ENCODE assay signal across 18 mouse cellular contexts in the genomic region with DNA sequence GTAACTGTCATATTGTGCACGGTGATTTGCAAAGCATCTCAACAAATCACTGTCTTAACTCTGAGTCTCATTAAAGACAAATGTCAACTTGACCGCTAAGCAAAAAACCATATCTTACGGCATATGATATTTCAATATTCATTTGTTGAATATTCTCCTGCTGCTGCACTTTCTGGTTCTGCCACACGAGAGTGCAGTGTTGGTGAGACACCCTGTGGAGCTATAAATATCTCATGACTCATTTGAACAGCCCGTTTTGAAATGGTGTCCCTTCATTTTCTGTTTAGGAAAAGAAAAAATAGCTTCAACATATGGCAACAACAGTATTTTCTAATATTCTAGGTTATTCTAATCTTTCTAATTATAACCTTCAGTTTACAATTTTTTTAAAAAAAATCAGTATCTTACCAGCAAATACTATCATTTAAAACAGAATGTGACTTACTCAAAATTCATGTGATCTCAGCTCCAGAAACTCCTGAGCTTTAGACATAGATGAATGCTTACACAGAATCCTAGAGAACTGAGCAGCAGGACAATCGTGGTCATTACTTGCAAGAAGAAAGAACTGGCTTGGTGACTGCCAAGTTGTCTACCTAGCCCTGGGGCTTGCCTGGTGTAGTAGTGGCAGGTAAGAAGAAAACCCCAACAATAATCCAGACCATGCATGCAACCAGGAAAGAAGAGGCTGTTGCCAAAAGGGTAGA. TPM values are rescaled to one million over a fixed set of nuclear protein-coding genes. Genes with fewer than 3 reads are reported as not detected.
DNase-seq lines count a peak whose midpoint lies in the region; ATAC-seq and TF ChIP-seq lines count a peak whose summit lies in the region.
"Had no signal": no experiment of that assay in that cellular context is flagged by ENCODE, and none has a peak within 500 bp of the region (broad histone marks: within the 10 kb centered on the region; RNA-seq: fewer than 3 reads in every experiment).

No protein-coding gene starts in this region.

- in situ Hi-C loops in Patski (cut with MboI; ENCODE audit: low pct_unique_long_range_greater_than_20kb): no loop called here

- peak; percentile 67 for TF ChIP-seq CTCF in heart, adult 2 months (IDR thresholded peaks at IDR 0.05)
- TF ChIP-seq CTCF in lung, postnatal 0 days (IDR thresholded peaks at IDR 0.05): peak; percentile 39
- peak; percentile 48 for TF ChIP-seq CTCF in Patski (IDR thresholded peaks at IDR 0.05)
- no peak for TF ChIP-seq CTCF in olfactory bulb, adult 2 months (IDR thresholded peaks at IDR 0.05; ENCODE audit: insufficient read depth, low read depth, low read length)

- intact Hi-C loops in heart, adult 2 months (cut with DNase I): no loop called here
- intact Hi-C loops in left cerebral cortex, postnatal 4 days (cut with DNase I): no loop called here

- no peak overlapping the region for H3K9ac ChIP-seq in heart, adult 2 months (ENCODE audit: low read depth, low read length)
- no peak overlapping the region for H3K9ac ChIP-seq in lung, postnatal 0 days (replicated peaks; ENCODE audit: low read depth)
- H3K9ac ChIP-seq: embryonic facial prominence, embryonic 12.5 days; heart, embryonic 13.5 days; limb, embryonic 12.5 days; liver, embryonic 14.5 days had no signal

- no peaks in the 10 kb centered on the region for H3K36me3 ChIP-seq in heart, adult 2 months (ENCODE audit: control insufficient read depth, insufficient read depth, low read length)
- no peaks in the 10 kb centered on the region for H3K36me3 ChIP-seq in heart, embryonic 10.5 days
- no peaks in the 10 kb centered on the region for H3K36me3 ChIP-seq in lung, postnatal 0 days (ENCODE audit: insufficient read depth, low read length)
- H3K36me3 ChIP-seq: embryonic facial prominence, embryonic 12.5 days; forebrain, embryonic 10.5 days; heart, embryonic 13.5 days; limb, embryonic 12.5 days; midbrain, embryonic 10.5 days had no signal

- H3K4me3 ChIP-seq in heart, adult 2 months: no peak overlapping the region
- H3K4me3 ChIP-seq in heart, embryonic 10.5 days: no peak overlapping the region
- no peak overlapping the region for H3K4me3 ChIP-seq in lung, postnatal 0 days (ENCODE audit: low read depth, low read length)
- H3K4me3 ChIP-seq in olfactory bulb, adult 2 months (ENCODE audit: insufficient read depth, low read depth, low read length): no peak overlapping the region
- H3K4me3 ChIP-seq: embryonic facial prominence, embryonic 12.5 days; forebrain, embryonic 10.5 days; heart, embryonic 13.5 days; limb, embryonic 12.5 days; midbrain, embryonic 10.5 days had no signal

- DNase-seq in heart, adult 2 months: no peak
- DNase-seq in heart, embryonic 10.5 days (ENCODE audit: low spot score): no peak
- peak; percentile 58 for DNase-seq in lung, postnatal 0 days (ENCODE audit: low spot score)
- no peak for DNase-seq in lung, postnatal 10 days
- no peak for DNase-seq in Patski (ENCODE audit: low read depth, low spot score)
- DNase-seq in adrenal gland, postnatal 25 days: no peak
- no peak for DNase-seq in left cerebral cortex, postnatal 4 days
- DNase-seq: cerebellum, adult 11-12 months; kidney, postnatal 14 days; thymus, adult 18-20 months had no signal

- 45% methylated on average over 6 of the region's 6 CpGs for WGBS in heart, adult 2 months
- 57% methylated on average over 6 of the region's 6 CpGs for WGBS in heart, embryonic 10.5 days
- WGBS in lung, postnatal 0 days: 64% methylated on average over 6 of the region's 6 CpGs
- WGBS in olfactory bulb, adult 2 months: 47% methylated on average over 6 of the region's 6 CpGs

- peak overlapping the region; percentile 41 for H3K27ac ChIP-seq in heart, adult 2 months
- no peak overlapping the region for H3K27ac ChIP-seq in heart, embryonic 10.5 days
- no peak overlapping the region for H3K27ac ChIP-seq in lung, postnatal 0 days (ENCODE audit: low read length)
- peak overlapping the region; percentile 65 for H3K27ac ChIP-seq in olfactory bulb, adult 2 months (ENCODE audit: insufficient read depth, low read depth, low read length)
- H3K27ac ChIP-seq: embryonic facial prominence, embryonic 12.5 days; forebrain, embryonic 10.5 days; heart, embryonic 13.5 days; limb, embryonic 12.5 days; liver, embryonic 14.5 days; midbrain, embryonic 10.5 days had no signal

- H3K4me1 ChIP-seq in heart, adult 2 months (ENCODE audit: control insufficient read depth, insufficient read depth, low read length): no peaks in the 10 kb centered on the region
- no peaks in the 10 kb centered on the region for H3K4me1 ChIP-seq in heart, embryonic 10.5 days
- no peaks in the 10 kb centered on the region for H3K4me1 ChIP-seq in lung, postnatal 0 days (ENCODE audit: insufficient read depth, low read depth, low read length)
- H3K4me1 ChIP-seq in olfactory bulb, adult 2 months (ENCODE audit: control insufficient read depth, insufficient read depth, low read length): peaks cover 2% of the 10 kb centered on the region; the same call in 1 of the 2 replicates
- H3K4me1 ChIP-seq: embryonic facial prominence, embryonic 12.5 days; forebrain, embryonic 10.5 days; limb, embryonic 12.5 days; midbrain, embryonic 10.5 days had no signal

- H3K27me3 ChIP-seq in heart, adult 2 months (ENCODE audit: control insufficient read depth, insufficient read depth, low read length): no peaks in the 10 kb centered on the region
- H3K27me3 ChIP-seq in heart, embryonic 10.5 days (ENCODE audit: insufficient read depth, poor library complexity, severe bottlenecking): no peaks in the 10 kb centered on the region; the same call in 1 of the 2 replicates
- no peaks in the 10 kb centered on the region for H3K27me3 ChIP-seq in lung, postnatal 0 days (replicated peaks; ENCODE audit: insufficient read depth, low read length)
- H3K27me3 ChIP-seq in Patski: no peaks in the 10 kb centered on the region
- H3K27me3 ChIP-seq: embryonic facial prominence, embryonic 12.5 days; heart, embryonic 13.5 days; limb, embryonic 12.5 days had no signal

- ATAC-seq in lung, postnatal 0 days: no peak
- ATAC-seq in Patski: no peak
- ATAC-seq: intestine, embryonic 16.5 days had no signal

- no peaks in the 10 kb centered on the region for H3K9me3 ChIP-seq in heart, embryonic 10.5 days
- H3K9me3 ChIP-seq in lung, postnatal 0 days (ENCODE audit: low read length): no peaks in the 10 kb centered on the region
- H3K9me3 ChIP-seq: embryonic facial prominence, embryonic 12.5 days; forebrain, embryonic 10.5 days; heart, embryonic 13.5 days; limb, embryonic 12.5 days; midbrain, embryonic 10.5 days had no signal

- TF ChIP-seq EP300 in heart, adult 2 months (IDR thresholded peaks at IDR 0.05; ENCODE audit: insufficient read depth, low read depth, low read length): no peak
- no peak for TF ChIP-seq EP300 in lung, postnatal 0 days (IDR thresholded peaks at IDR 0.05)

- H3K4me2 ChIP-seq in lung, postnatal 0 days (replicated peaks; ENCODE audit: low read depth, low read length): no peak overlapping the region
- H3K4me2 ChIP-seq: embryonic facial prominence, embryonic 12.5 days; heart, embryonic 13.5 days; limb, embryonic 12.5 days had no signal

- CTCF ChIA-PET in Patski (lab: Charles Lee): interaction anchor here (1.0 to 3.3 kb wide), 4 partner anchors 10 to 293 kb away, joined by 3 to 20 read pairs (median 4); no protein-coding TSS in a partner anchor

- H3K79me2 ChIP-seq in heart, adult 2 months (replicated peaks; ENCODE audit: control insufficient read depth, insufficient read depth, low read length): no peaks in the 10 kb centered on the region

- TF ChIP-seq POLR2A in heart, adult 2 months (IDR thresholded peaks at IDR 0.05; ENCODE audit: insufficient read depth, low read depth, low read length): no peak
- TF ChIP-seq POLR2A in olfactory bulb, adult 2 months (IDR thresholded peaks at IDR 0.05; ENCODE audit: insufficient read depth, low read depth, low read length): no peak

- POLR2A ChIA-PET in Patski (lab: Charles Lee): interaction anchor here (1.1 kb wide), 1 partner anchor 25 kb away, joined by 3 read pairs; no protein-coding TSS in a partner anchor

RNA-seq across cellular contexts. Expression of gene Atg16l1, which starts 14.9 kb away (rescaled TPM):
- 10 to 100 TPM; 29.4 to 29.9 TPM for total RNA-seq in heart, adult 2 months (2021)
- polyA plus RNA-seq in heart, adult 2 months (2012; rRNA removed): 24.6 and 31.7 TPM in 2 replicates
- polyA plus RNA-seq in heart, embryonic 10.5 days (2016; fragmentation: Nextera tagmentation; extraction: Ambion mirVana): 32.1 and 33.5 TPM in 2 replicates
- 21.5 and 21.7 TPM in 2 replicates for polyA plus RNA-seq in lung, postnatal 0 days (2015; fragmentation: Nextera tagmentation; extraction: Ambion mirVana)
- 39.7 TPM for polyA plus RNA-seq in Patski (2021)
- polyA plus RNA-seq in olfactory bulb, adult 2 months (2012; ENCODE audit: insufficient read depth, insufficient read length, low replicate concordance, missing spikeins): not detected in 2 replicates
- total RNA-seq in adrenal gland, postnatal 25 days (2021): 31.7 and 39.0 TPM in 2 replicates
- 10 to 100 TPM; 79.4 to 83.8 TPM for total RNA-seq in left cerebral cortex, postnatal 4 days (2021)

Comparison
In these comparisons a context has a peak if more than half of its experiments do, and no peak if none do; other contexts are left out.
1. H3K27ac ChIP-seq: peak in heart, adult 2 months (single experiment) and olfactory bulb, adult 2 months (single experiment); none in heart, embryonic 10.5 days (single experiment) and lung, postnatal 0 days (single experiment).